Mouse (Mus musculus): Measurements from ENCODE around the gene Smcr8.

DNA sequence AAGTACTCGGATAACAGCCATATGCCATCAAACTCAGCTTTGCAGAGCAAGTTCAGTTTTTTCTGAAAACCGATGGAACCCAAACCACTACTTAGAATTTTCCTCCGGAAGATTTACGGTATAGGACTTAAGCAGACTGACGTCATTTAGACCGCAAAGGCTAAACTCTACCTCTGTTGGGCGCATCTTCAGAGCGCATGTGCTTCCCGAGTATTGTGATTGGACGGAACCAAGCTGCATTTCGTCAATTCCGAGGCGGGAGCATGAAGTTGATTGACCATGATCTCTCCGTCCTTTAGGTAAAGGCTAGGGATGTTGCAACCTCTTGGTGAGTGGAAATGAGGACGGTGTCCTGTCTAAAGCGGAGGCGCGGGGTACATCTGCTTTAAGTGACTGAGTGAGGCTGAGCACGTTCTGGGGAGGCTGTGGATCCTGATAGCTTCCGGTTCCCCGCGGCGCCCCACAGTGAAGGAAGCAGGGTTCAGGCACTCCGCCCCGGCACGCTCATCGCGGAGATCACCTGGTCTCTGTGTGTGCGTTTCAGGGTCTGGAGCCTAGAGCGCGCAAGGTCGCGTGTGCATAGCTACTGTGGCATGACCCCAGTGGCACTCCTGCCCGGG, 53.2 kb downstream of the Smcr8 start, which contains the start of gene Dhrs7b:
- TF ChIP-seq CTCF (IDR thresholded peaks at IDR 0.05; ENCODE audit: low read depth) (no peak), EP300 (IDR thresholded peaks at IDR 0.05; ENCODE audit: low read depth) (no peak)
